Mouse (Mus musculus) neural tube, embryonic 14.5 days (tissue): Measurements from ENCODE around the gene Sirt6. TPM values are rescaled to one million over a fixed set of nuclear protein-coding genes. Genes with fewer than 3 reads are reported as not detected.

Experiments
- ATAC-seq: fragments of 200-750 bp; cut with Nextera tagmentation; 2 replicates; pipeline ENCODE4 v1.8.0; 2017; ENCODE audit warnings: low read depth, mild to moderate bottlenecking, moderate TSS enrichment, moderate library complexity
- H3K27ac ChIP-seq: fragments of 300-500 bp; sonication (generic); 2 replicates; pipeline ENCODE4 v1.5.1; 2014; ENCODE audit warnings: low read depth, mild to moderate bottlenecking, control low read depth, low read length, moderate library complexity, mixed read lengths
- H3K27me3 ChIP-seq: fragments of 300-500 bp; sonication (generic); 2 replicates; pipeline ENCODE4 v1.6.1; 2014; ENCODE audit warnings: low read length; ENCODE audit not compliant: control insufficient read depth, insufficient read depth
- H3K36me3 ChIP-seq: fragments of 300-500 bp; sonication (generic); 2 replicates; pipeline ENCODE4 v1.6.1; 2014; ENCODE audit warnings: low read length, mixed read lengths; ENCODE audit not compliant: control insufficient read depth, insufficient read depth
- H3K4me1 ChIP-seq: fragments of 300-500 bp; sonication (generic); 2 replicates; pipeline ENCODE4 v1.6.1; 2014; ENCODE audit warnings: low read length; ENCODE audit not compliant: control insufficient read depth, insufficient read depth
- H3K4me2 ChIP-seq: fragments of 300-500 bp; sonication (generic); 2 replicates; pipeline ENCODE4 v1.6.1; 2014; ENCODE audit warnings: mild to moderate bottlenecking, low read depth, low read length, control low read depth
- H3K4me3 ChIP-seq: fragments of 300-500 bp; sonication (generic); 2 replicates; pipeline ENCODE4 v1.5.1; 2014; ENCODE audit warnings: low read depth, low read length, control low read depth, mixed read lengths
- H3K9ac ChIP-seq: fragments of 300-500 bp; sonication (generic); replicated peaks from 2 replicates; pipeline ENCODE4 v1.6.1; 2014; ENCODE audit warnings: low read depth, mild to moderate bottlenecking, control low read depth, low read length, mixed read lengths
- H3K9me3 ChIP-seq: fragments of 300-500 bp; sonication (generic); 2 replicates; pipeline ENCODE4 v1.6.1; 2016; ENCODE audit warnings: low read length; ENCODE audit not compliant: control insufficient read depth
- WGBS: fragments of 180-500 bp; shearing (Covaris S2); extraction: QIAGEN DNeasy Blood & Tissue Kit; methylation state at CpG from one replicate; pipeline ENCODE4 v1.1.7; 2014; 5-methylcytosine and 5-hydroxymethylcytosine counted together
- polyA plus RNA-seq: library from polyadenylated mRNA; unstranded; fragments of >200 nt; fragmentation: Nextera tagmentation; extraction: Ambion mirVana; gene quantifications from 2 replicates; pipeline ENCODE4 v1.2.1, GENCODE M21; 2014

Gene Sirt6
- polyA plus RNA-seq, 1 experiment from 2014 or later = 53.6 TPM

- no peak overlapping the region for H3K27ac ChIP-seq
- no peaks in the 10 kb centered on the region for H3K36me3 ChIP-seq
- H3K4me1 ChIP-seq = peaks cover 35% of the 10 kb centered on the region
- H3K9ac ChIP-seq = no peak overlapping the region
- ATAC-seq = no peak
- WGBS = 9% methylated on average over 9 of the region's 9 CpGs
- peaks cover 11% of the 10 kb centered on the region; the same call in 1 of the 2 replicates for H3K27me3 ChIP-seq
- no peak overlapping the region for H3K4me3 ChIP-seq
- H3K4me2 ChIP-seq = no peak overlapping the region
- H3K9me3 ChIP-seq = no peaks in the 10 kb centered on the region
These were observed 54.6 kb downstream of the Sirt6 start for GRCm38 (mm10) chr10:81572975-81573374.

GRCm38 (mm10) chr10:81572133-81572671, 55.4 kb downstream of the Sirt6 start:
- H3K4me1 ChIP-seq = peaks cover 35% of the 10 kb centered on the region
- peak overlapping the region; percentile 46; the same call in 1 of the 2 replicates for H3K27ac ChIP-seq
- peak overlapping the region; percentile 25; the same call in 1 of the 2 replicates for H3K9ac ChIP-seq
- peak overlapping the region; percentile 60 for H3K4me2 ChIP-seq
- H3K9me3 ChIP-seq = no peaks in the 10 kb centered on the region
- H3K4me3 ChIP-seq = peak overlapping the region; percentile 13; the same call in 1 of the 2 replicates
- ATAC-seq = no peak
- H3K27me3 ChIP-seq = peaks cover 11% of the 10 kb centered on the region; the same call in 1 of the 2 replicates
- under 1% methylated on average over 9 of the region's 9 CpGs for WGBS
- no peaks in the 10 kb centered on the region for H3K36me3 ChIP-seq

Other genes with a start within 250 kb of the Sirt6 start
- gene Fzr1, start 249.3 kb downstream of the Sirt6 start, polyA plus RNA-seq = 114 and 125 TPM in 2 replicates
- gene Dohh, start 243.4 kb downstream of the Sirt6 start, polyA plus RNA-seq = 61.0 and 68.0 TPM in 2 replicates
- gene Gm48551, start 243.3 kb downstream of the Sirt6 start, polyA plus RNA-seq = 4.3 and 6.3 TPM in 2 replicates
- gene Gm48552, start 238.8 kb downstream of the Sirt6 start, polyA plus RNA-seq = 2.0 and 4.4 TPM in 2 replicates
- gene Smim24, start 234.7 kb downstream of the Sirt6 start, polyA plus RNA-seq = 1.3 and 2.0 TPM in 2 replicates
- 21.9 and 25.0 TPM in 2 replicates for gene Nfic, start 172.2 kb downstream of the Sirt6 start, polyA plus RNA-seq
- 50.6 and 64.4 TPM in 2 replicates for gene Celf5, start 145.1 kb downstream of the Sirt6 start, polyA plus RNA-seq
- gene Ncln, start 131.4 kb downstream of the Sirt6 start, polyA plus RNA-seq = 62.6 and 62.7 TPM in 2 replicates
- gene S1pr4, start 127.7 kb downstream of the Sirt6 start, polyA plus RNA-seq = 0.29 and 0.79 TPM in 2 replicates
- gene Gna15, start 103.6 kb downstream of the Sirt6 start, polyA plus RNA-seq = 0.40 and 1.9 TPM in 2 replicates
- gene Gna11, start 82.6 kb downstream of the Sirt6 start, polyA plus RNA-seq = 81.1 and 89.8 TPM in 2 replicates
- 347 and 599 TPM in 2 replicates for gene Aes, start 68.3 kb downstream of the Sirt6 start, polyA plus RNA-seq
- gene Tle2, start 53.2 kb downstream of the Sirt6 start, polyA plus RNA-seq = 32.4 and 37.3 TPM in 2 replicates
- 5.0 and 6.6 TPM in 2 replicates for gene Tle6, start 26.7 kb downstream of the Sirt6 start, polyA plus RNA-seq
- gene BC025920, start 21.5 kb downstream of the Sirt6 start, polyA plus RNA-seq = 1.0 and 1.9 TPM in 2 replicates
- gene Ankrd24, start 743 bp upstream of the Sirt6 start, polyA plus RNA-seq = 10.1 and 16.1 TPM in 2 replicates
- 7.4 and 8.7 TPM in 2 replicates for gene Gm10778, start 21.3 kb upstream of the Sirt6 start, polyA plus RNA-seq
- 19.6 and 23.5 TPM in 2 replicates for gene Zfp433, start 77.0 kb upstream of the Sirt6 start, polyA plus RNA-seq
- gene Gm3055, start 143.4 kb upstream of the Sirt6 start, polyA plus RNA-seq = 22.3 and 25.0 TPM in 2 replicates
- 4.5 and 5.7 TPM in 2 replicates for gene Gm4767, start 184.4 kb upstream of the Sirt6 start, polyA plus RNA-seq
- 14.9 and 16.5 TPM in 2 replicates for gene Gm32687, start 236.1 kb upstream of the Sirt6 start, polyA plus RNA-seq